Mouse (Mus musculus): ENCODE measurements around the gene Atp2c1. TPM values are rescaled to one million over a fixed set of nuclear protein-coding genes. Genes with fewer than 3 reads are reported as not detected.

Atp2c1 gene
- polyA plus RNA-seq, 1 experiment from 2014 or later, result 71.1 TPM

GRCm38 (mm10) chr9:105394720-105395119 lies 132.4 kb downstream of the Atp2c1 start:
- H3K9me3 ChIP-seq (ENCODE audit: control insufficient read depth, low read length), result no peaks in the 10 kb centered on the region
- WGBS, result 14% methylated on average over 11 of the region's 11 CpGs
- peak overlapping the region; percentile 45; the same call in 1 of the 2 replicates for H3K9ac ChIP-seq (ENCODE audit: low read depth, low read length)
- H3K36me3 ChIP-seq (ENCODE audit: control insufficient read depth, insufficient read depth, low read length), result peaks cover 18% of the 10 kb centered on the region; the same call in 1 of the 2 replicates
- peak overlapping the region; percentile 80 for H3K4me2 ChIP-seq (ENCODE audit: low read depth, low read length)
- DNase-seq (ENCODE audit: low spot score) (no peak), ATAC-seq (ENCODE audit: low read depth) (no peak)
- no peaks in the 10 kb centered on the region for H3K27me3 ChIP-seq (replicated peaks; ENCODE audit: control insufficient read depth, insufficient read depth, low read length)
- peak overlapping the region; percentile 92; the same call in 1 of the 2 replicates for H3K27ac ChIP-seq (replicated peaks; ENCODE audit: low read depth, low read length)
- peaks cover 13% of the 10 kb centered on the region for H3K4me1 ChIP-seq (ENCODE audit: control insufficient read depth, insufficient read depth, low read length)
- H3K4me3 ChIP-seq (ENCODE audit: low read depth, low read length), result peak overlapping the region; percentile 72

DNA sequence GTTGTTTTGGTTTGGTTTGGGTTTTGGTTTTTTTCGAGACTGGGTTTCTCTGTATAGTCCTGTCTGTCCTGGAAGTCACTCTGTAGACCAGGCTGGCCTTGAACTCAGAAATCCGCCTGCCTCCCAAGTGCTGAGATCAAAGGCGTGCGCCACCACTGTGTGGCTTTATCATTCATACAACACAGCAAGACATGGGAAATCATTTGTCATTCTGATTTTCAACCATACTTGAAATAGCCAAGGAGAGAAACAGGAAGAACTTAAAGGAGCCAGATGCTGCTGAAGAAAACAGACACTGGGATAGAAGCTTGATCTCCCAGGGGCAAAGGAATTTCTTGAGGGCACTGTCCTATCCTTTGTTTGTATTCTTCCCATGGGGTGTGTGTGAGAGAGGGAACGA lies 136.5 kb downstream of the Atp2c1 start:
- Histone ChIP-seq H3K9me3 (ENCODE audit: control insufficient read depth, low read length) (no peaks in the 10 kb centered on the region), H3K4me1 (ENCODE audit: control insufficient read depth, insufficient read depth, low read length) (no peaks in the 10 kb centered on the region), H3K4me2 (ENCODE audit: low read depth, low read length) (no peak overlapping the region), H3K27ac (replicated peaks; ENCODE audit: low read depth, low read length) (no peak overlapping the region), H3K9ac (ENCODE audit: low read depth, low read length) (no peak overlapping the region), H3K27me3 (replicated peaks; ENCODE audit: control insufficient read depth, insufficient read depth, low read length) (no peaks in the 10 kb centered on the region), H3K4me3 (ENCODE audit: low read depth, low read length) (no peak overlapping the region), H3K36me3 (ENCODE audit: control insufficient read depth, insufficient read depth, low read length) (no peaks in the 10 kb centered on the region)
- no peak for ATAC-seq (ENCODE audit: low read depth)
- DNase-seq (ENCODE audit: low spot score), result no peak
- 63% methylated on average over 4 of the region's 5 CpGs for WGBS

DNA sequence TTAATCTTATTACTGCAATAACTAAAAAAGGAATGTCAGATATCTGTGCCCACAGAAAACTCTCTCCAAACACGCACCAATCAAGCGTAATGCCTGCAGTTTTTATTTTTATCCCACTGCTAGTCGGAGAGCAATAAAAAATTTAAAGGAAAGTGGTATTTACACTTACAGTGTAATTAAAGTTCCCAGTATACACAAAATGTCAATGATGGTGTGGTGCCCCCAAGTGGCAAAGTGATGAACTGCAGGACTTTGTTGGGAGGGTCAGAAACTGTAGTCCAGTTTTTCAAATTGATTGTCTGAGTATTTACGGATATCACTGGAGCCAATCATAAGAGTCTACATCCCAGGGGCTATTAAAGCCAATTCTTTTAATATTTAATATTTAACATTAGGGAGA lies 137.8 kb downstream of the Atp2c1 start:
- 14% methylated on average over 4 of the region's 4 CpGs for WGBS
- Histone ChIP-seq H3K9ac (ENCODE audit: low read depth, low read length) (no peak overlapping the region), H3K4me3 (ENCODE audit: low read depth, low read length) (no peak overlapping the region), H3K4me2 (ENCODE audit: low read depth, low read length) (no peak overlapping the region), H3K4me1 (ENCODE audit: control insufficient read depth, insufficient read depth, low read length) (no peaks in the 10 kb centered on the region), H3K9me3 (ENCODE audit: control insufficient read depth, low read length) (no peaks in the 10 kb centered on the region), H3K27ac (replicated peaks; ENCODE audit: low read depth, low read length) (no peak overlapping the region), H3K27me3 (replicated peaks; ENCODE audit: control insufficient read depth, insufficient read depth, low read length) (no peaks in the 10 kb centered on the region), H3K36me3 (ENCODE audit: control insufficient read depth, insufficient read depth, low read length) (no peaks in the 10 kb centered on the region)
- no peak for ATAC-seq (ENCODE audit: low read depth)
- DNase-seq (ENCODE audit: low spot score), result peak; percentile 20

DNA sequence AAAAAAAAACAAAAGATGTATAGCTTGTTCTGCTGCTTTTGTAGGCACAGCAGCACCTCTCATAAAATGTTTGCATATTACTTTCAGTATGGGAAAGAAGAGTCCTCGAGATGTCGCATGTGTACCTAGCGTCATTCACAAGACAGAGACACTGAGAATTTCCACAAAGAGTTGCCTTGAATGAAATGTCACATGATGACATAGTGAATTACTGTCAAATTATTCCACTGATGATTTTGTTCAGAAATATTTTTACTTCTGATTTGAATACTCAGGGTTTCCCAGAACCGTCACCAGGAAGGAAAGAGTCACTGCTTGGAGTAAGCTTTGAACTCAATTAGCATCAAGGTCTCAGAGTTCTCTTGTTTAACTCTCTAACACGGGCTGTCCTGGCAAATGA lies 139.7 kb downstream of the Atp2c1 start:
- Histone ChIP-seq H3K27ac (replicated peaks; ENCODE audit: low read depth, low read length) (no peak overlapping the region), H3K9ac (ENCODE audit: low read depth, low read length) (no peak overlapping the region), H3K4me1 (ENCODE audit: control insufficient read depth, insufficient read depth, low read length) (no peaks in the 10 kb centered on the region), H3K4me2 (ENCODE audit: low read depth, low read length) (no peak overlapping the region), H3K9me3 (ENCODE audit: control insufficient read depth, low read length) (no peaks in the 10 kb centered on the region), H3K4me3 (ENCODE audit: low read depth, low read length) (no peak overlapping the region), H3K27me3 (replicated peaks; ENCODE audit: control insufficient read depth, insufficient read depth, low read length) (no peaks in the 10 kb centered on the region), H3K36me3 (ENCODE audit: control insufficient read depth, insufficient read depth, low read length) (no peaks in the 10 kb centered on the region)
- ATAC-seq (ENCODE audit: low read depth) (no peak), DNase-seq (ENCODE audit: low spot score) (no peak)
- WGBS, result 78% methylated on average over 5 of the region's 5 CpGs

DNA sequence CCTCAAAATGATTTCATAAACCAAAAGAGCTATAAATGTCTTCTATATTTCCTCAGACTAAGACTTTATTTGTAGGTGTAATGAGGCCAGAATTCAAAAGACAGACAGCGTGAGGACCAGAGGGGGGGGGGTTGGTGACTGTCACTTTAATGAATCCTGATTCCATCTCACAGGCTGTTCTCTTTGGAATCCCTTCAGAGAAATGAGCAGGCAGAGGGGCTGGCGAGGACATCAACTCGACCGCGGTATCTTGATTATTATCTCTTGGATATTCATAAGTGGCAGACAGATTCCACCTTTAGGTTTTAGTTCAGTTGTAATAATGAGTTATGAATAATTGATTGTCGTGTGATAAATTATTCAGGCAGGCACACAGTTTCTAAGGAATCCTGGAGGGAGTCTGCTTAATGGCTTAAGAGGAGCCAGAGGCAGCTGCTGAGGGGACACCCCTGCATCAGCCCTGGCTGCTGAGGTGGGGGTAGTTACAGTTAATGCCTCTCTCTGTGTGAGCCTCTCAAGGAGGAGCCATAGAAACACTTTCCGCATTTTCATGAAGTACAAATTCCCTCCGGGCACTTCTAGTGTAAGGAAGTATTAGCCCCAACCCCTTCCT lies 147.5 kb downstream of the Atp2c1 start:
- 70% methylated on average over 8 of the region's 8 CpGs for WGBS
- no peaks in the 10 kb centered on the region for H3K27me3 ChIP-seq (replicated peaks; ENCODE audit: control insufficient read depth, insufficient read depth, low read length)
- H3K4me2 ChIP-seq (ENCODE audit: low read depth, low read length), result no peak overlapping the region
- H3K4me3 ChIP-seq (ENCODE audit: low read depth, low read length), result no peak overlapping the region
- H3K36me3 ChIP-seq (ENCODE audit: control insufficient read depth, insufficient read depth, low read length), result no peaks in the 10 kb centered on the region
- no peaks in the 10 kb centered on the region for H3K4me1 ChIP-seq (ENCODE audit: control insufficient read depth, insufficient read depth, low read length)
- no peak overlapping the region for H3K9ac ChIP-seq (ENCODE audit: low read depth, low read length)
- no peak overlapping the region for H3K27ac ChIP-seq (replicated peaks; ENCODE audit: low read depth, low read length)
- no peak; the same call in 1 of the 2 replicates for ATAC-seq (ENCODE audit: low read depth)
- H3K9me3 ChIP-seq (ENCODE audit: control insufficient read depth, low read length), result no peaks in the 10 kb centered on the region
- no peak for DNase-seq (ENCODE audit: low spot score)

GRCm38 (mm10) chr9:105377622-105378021 lies 149.5 kb downstream of the Atp2c1 start:
- DNase-seq (ENCODE audit: low spot score) (no peak), ATAC-seq (ENCODE audit: low read depth) (no peak)
- H3K9me3 ChIP-seq (ENCODE audit: control insufficient read depth, low read length), result no peaks in the 10 kb centered on the region
- H3K4me2 ChIP-seq (ENCODE audit: low read depth, low read length), result no peak overlapping the region
- no peaks in the 10 kb centered on the region for H3K4me1 ChIP-seq (ENCODE audit: control insufficient read depth, insufficient read depth, low read length)
- H3K27me3 ChIP-seq (replicated peaks; ENCODE audit: control insufficient read depth, insufficient read depth, low read length), result no peaks in the 10 kb centered on the region
- 57% methylated on average over 3 of the region's 3 CpGs for WGBS
- no peak overlapping the region for H3K27ac ChIP-seq (replicated peaks; ENCODE audit: low read depth, low read length)
- H3K9ac ChIP-seq (ENCODE audit: low read depth, low read length), result no peak overlapping the region
- H3K36me3 ChIP-seq (ENCODE audit: control insufficient read depth, insufficient read depth, low read length), result no peaks in the 10 kb centered on the region
- no peak overlapping the region for H3K4me3 ChIP-seq (ENCODE audit: low read depth, low read length)

GRCm38 (mm10) chr9:105376954-105377530 lies 150.1 kb downstream of the Atp2c1 start:
- ATAC-seq (ENCODE audit: low read depth), result no peak
- Histone ChIP-seq H3K27ac (replicated peaks; ENCODE audit: low read depth, low read length) (no peak overlapping the region), H3K9me3 (ENCODE audit: control insufficient read depth, low read length) (no peaks in the 10 kb centered on the region), H3K27me3 (replicated peaks; ENCODE audit: control insufficient read depth, insufficient read depth, low read length) (no peaks in the 10 kb centered on the region), H3K9ac (ENCODE audit: low read depth, low read length) (no peak overlapping the region), H3K4me1 (ENCODE audit: control insufficient read depth, insufficient read depth, low read length) (no peaks in the 10 kb centered on the region), H3K4me2 (ENCODE audit: low read depth, low read length) (no peak overlapping the region), H3K4me3 (ENCODE audit: low read depth, low read length) (no peak overlapping the region), H3K36me3 (ENCODE audit: control insufficient read depth, insufficient read depth, low read length) (no peaks in the 10 kb centered on the region)
- no peak for DNase-seq (ENCODE audit: low spot score)
- 75% methylated on average over 7 of the region's 7 CpGs for WGBS

DNA sequence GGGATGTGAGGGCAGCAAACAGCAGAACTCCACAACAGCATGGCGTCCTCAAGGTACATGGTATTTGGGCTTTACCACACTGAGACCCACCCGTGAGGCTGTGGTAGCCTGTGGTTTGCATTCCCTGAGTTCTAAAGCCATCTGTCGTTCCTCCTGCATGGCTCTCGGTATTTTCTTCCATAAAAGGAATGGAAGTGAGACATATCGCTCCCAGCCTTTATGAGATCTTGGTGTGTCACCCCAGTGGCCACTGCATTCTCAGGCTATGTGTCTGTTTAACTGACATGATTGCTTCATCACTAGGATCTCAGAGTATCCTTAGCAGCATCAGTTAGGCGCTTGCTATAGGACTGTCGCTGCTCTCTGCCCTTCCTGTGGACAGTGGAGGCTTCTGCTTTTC lies 150.7 kb downstream of the Atp2c1 start:
- H3K9ac ChIP-seq (ENCODE audit: low read depth, low read length), result no peak overlapping the region
- no peak for ATAC-seq (ENCODE audit: low read depth)
- WGBS, result 65% methylated on average over 7 of the region's 7 CpGs

GRCm38 (mm10) chr9:105374361-105374760 lies 152.8 kb downstream of the Atp2c1 start:
- DNase-seq (ENCODE audit: low spot score) (no peak), ATAC-seq (ENCODE audit: low read depth) (no peak)
- Histone ChIP-seq H3K4me3 (ENCODE audit: low read depth, low read length) (no peak overlapping the region), H3K27ac (replicated peaks; ENCODE audit: low read depth, low read length) (no peak overlapping the region), H3K4me2 (ENCODE audit: low read depth, low read length) (no peak overlapping the region), H3K9ac (ENCODE audit: low read depth, low read length) (no peak overlapping the region), H3K9me3 (ENCODE audit: control insufficient read depth, low read length) (no peaks in the 10 kb centered on the region), H3K36me3 (ENCODE audit: control insufficient read depth, insufficient read depth, low read length) (no peaks in the 10 kb centered on the region), H3K4me1 (ENCODE audit: control insufficient read depth, insufficient read depth, low read length) (no peaks in the 10 kb centered on the region), H3K27me3 (replicated peaks; ENCODE audit: control insufficient read depth, insufficient read depth, low read length) (no peaks in the 10 kb centered on the region)
- 48% methylated on average over 5 of the region's 5 CpGs for WGBS

More for the DNA sequence above, 150.7 kb downstream of the Atp2c1 start:
- no peak overlapping the region for H3K4me3 ChIP-seq (ENCODE audit: low read depth, low read length)
- no peak overlapping the region for H3K4me2 ChIP-seq (ENCODE audit: low read depth, low read length)
- H3K27me3 ChIP-seq (replicated peaks; ENCODE audit: control insufficient read depth, insufficient read depth, low read length), result no peaks in the 10 kb centered on the region
- no peaks in the 10 kb centered on the region for H3K9me3 ChIP-seq (ENCODE audit: control insufficient read depth, low read length)
- no peak overlapping the region for H3K27ac ChIP-seq (replicated peaks; ENCODE audit: low read depth, low read length)
- no peaks in the 10 kb centered on the region for H3K4me1 ChIP-seq (ENCODE audit: control insufficient read depth, insufficient read depth, low read length)
- DNase-seq (ENCODE audit: low spot score), result no peak
- no peaks in the 10 kb centered on the region for H3K36me3 ChIP-seq (ENCODE audit: control insufficient read depth, insufficient read depth, low read length)

All from embryonic facial prominence, embryonic 14.5 days (tissue).